Mouse (Mus musculus) cerebellum, adult 2 months (tissue): ENCODE results near the gene Zdhhc17. TPM values are rescaled to one million over a fixed set of nuclear protein-coding genes. Genes with fewer than 3 reads are reported as not detected.

Experiments used
- DNase-seq, 2 experiments: peaks; one replicate each; pipeline ENCODE4 v3.0.0; 2021
- H3K27ac ChIP-seq: fragments of 200-500 bp; 2 replicates; pipeline ENCODE4 v1.5.1; 2012; ENCODE audit warnings: low read length, control low read depth, inconsistent platforms; ENCODE audit not compliant: insufficient read depth
- H3K27me3 ChIP-seq: fragments of 200-500 bp; 2 replicates; pipeline ENCODE4 v1.6.1; 2012; ENCODE audit warnings: inconsistent platforms, mild to moderate bottlenecking, low read length, moderate library complexity; ENCODE audit not compliant: control insufficient read depth, insufficient read depth
- H3K4me1 ChIP-seq: fragments of 200-500 bp; 2 replicates; pipeline ENCODE4 v1.6.1; 2011; ENCODE audit warnings: low read length; ENCODE audit not compliant: control insufficient read depth, insufficient read depth
- H3K4me3 ChIP-seq: fragments of 200-500 bp; replicated peaks from 2 replicates; pipeline ENCODE3; 2011; ENCODE audit warnings: mild to moderate bottlenecking, low read depth, low read length, control low read depth; ENCODE audit not compliant: insufficient read depth
- CTCF ChIP-seq: fragments of 200-500 bp; IDR thresholded peaks from 2 replicates; pipeline ENCODE4 v1.5.1; 2011; ENCODE audit warnings: low read depth, mild to moderate bottlenecking, control low read depth, low read length, moderate library complexity, borderline replicate concordance; ENCODE audit not compliant: insufficient read depth
- POLR2A ChIP-seq: fragments of 200-500 bp; IDR thresholded peaks from 2 replicates; pipeline ENCODE4 v1.6.1; 2011; ENCODE audit warnings: low read length, control low read depth, borderline replicate concordance; ENCODE audit not compliant: insufficient read depth
- WGBS: fragments of 180-500 bp; shearing (Covaris S2); methylation state at CpG from one replicate; pipeline ENCODE4 v1.1.7; 2018; 5-methylcytosine and 5-hydroxymethylcytosine counted together
- polyA plus RNA-seq: library from polyadenylated mRNA; depleted of rRNA; stranded (reverse); fragments of >200 nt; gene quantifications from 2 replicates; pipeline ENCODE4 v1.2.3, GENCODE M21; 2012

The Zdhhc17 gene
- polyA plus RNA-seq, 1 experiment = 112 TPM

GRCm38 (mm10) chr10:110921890-110922289 is 88.0 kb downstream of the Zdhhc17 start:
- no peak overlapping the region for H3K27ac ChIP-seq
- no peaks in the 10 kb centered on the region for H3K4me1 ChIP-seq
- H3K27me3 ChIP-seq = no peaks in the 10 kb centered on the region
- DNase-seq = no peak
- no peak overlapping the region for H3K4me3 ChIP-seq
- 86% methylated on average over 3 of the region's 3 CpGs for WGBS
- no peak for TF ChIP-seq CTCF
- no peak for TF ChIP-seq POLR2A

GRCm38 (mm10) chr10:110920368-110920950 is 89.5 kb downstream of the Zdhhc17 start:
- Histone ChIP-seq H3K27ac (no peak overlapping the region), H3K4me1 (no peaks in the 10 kb centered on the region), H3K27me3 (no peaks in the 10 kb centered on the region), H3K4me3 (peak overlapping the region; percentile 78)
- no peak for DNase-seq
- 5% methylated on average over 15 of the region's 15 CpGs for WGBS
- no peak for TF ChIP-seq POLR2A
- TF ChIP-seq CTCF = no peak

- H3K27me3 ChIP-seq = no peaks in the 10 kb centered on the region
- no peak within 1 kb of the TSS for H3K27ac ChIP-seq
- under 1% methylated on average over 67 of the region's 67 CpGs for WGBS
- peak within 1 kb of the TSS; percentile 78 for H3K4me3 ChIP-seq
- DNase-seq = peak; percentile 80 to 82
- no peaks in the 10 kb centered on the region for H3K4me1 ChIP-seq
- TF ChIP-seq POLR2A (no peak), CTCF (no peak)
Measured at GRCm38 (mm10) chr10:110919531-110920343, 90.2 kb downstream of the Zdhhc17 start, which contains the start of gene Csrp2. TSS of gene Csrp2 (plus strand) at chr10:110919789.

GRCm38 (mm10) chr10:110918414-110919391 is 91.2 kb downstream of the Zdhhc17 start:
- no peak for DNase-seq
- TF ChIP-seq POLR2A (no peak), CTCF (no peak)
- Histone ChIP-seq H3K4me1 (no peaks in the 10 kb centered on the region), H3K4me3 (peak overlapping the region; percentile 78), H3K27me3 (no peaks in the 10 kb centered on the region), H3K27ac (no peak overlapping the region)
- WGBS = 53% methylated on average over 26 of the region's 26 CpGs

GRCm38 (mm10) chr10:110917521-110917920 is 92.4 kb downstream of the Zdhhc17 start:
- Histone ChIP-seq H3K27ac (no peak overlapping the region), H3K4me1 (no peaks in the 10 kb centered on the region), H3K27me3 (no peaks in the 10 kb centered on the region), H3K4me3 (no peak overlapping the region)
- WGBS = 97% methylated on average over 6 of the region's 6 CpGs
- no peak for TF ChIP-seq POLR2A
- TF ChIP-seq CTCF = no peak
- no peak for DNase-seq

- Histone ChIP-seq H3K27me3 (no peaks in the 10 kb centered on the region), H3K4me1 (no peaks in the 10 kb centered on the region), H3K27ac (no peak overlapping the region), H3K4me3 (no peak overlapping the region)
- DNase-seq = no peak
- TF ChIP-seq POLR2A = no peak
- TF ChIP-seq CTCF = no peak
- WGBS = 88% methylated on average over 11 of the region's 11 CpGs
Measured at GRCm38 (mm10) chr10:110916666-110917344, 93.1 kb downstream of the Zdhhc17 start.

GRCm38 (mm10) chr10:110903862-110904261 is 106.1 kb downstream of the Zdhhc17 start:
- DNase-seq = no peak
- no peak overlapping the region for H3K27ac ChIP-seq
- 95% methylated on average over 3 of the region's 3 CpGs for WGBS
- H3K4me3 ChIP-seq = no peak overlapping the region
- no peaks in the 10 kb centered on the region for H3K4me1 ChIP-seq
- no peaks in the 10 kb centered on the region for H3K27me3 ChIP-seq
- no peak for TF ChIP-seq POLR2A
- no peak for TF ChIP-seq CTCF
